11 mouse cellular contexts compared by ENCODE assay signal in genomic region chr1:40233217-40233616, GRCm38 (mm10). TPM values are rescaled to one million over a fixed set of nuclear protein-coding genes. Genes with fewer than 3 reads are reported as not detected.
DNase-seq lines count a peak whose midpoint lies in the region; ATAC-seq and TF ChIP-seq lines count a peak whose summit lies in the region.
"Had no signal": no experiment of that assay in that cellular context is flagged by ENCODE, and none has a peak within 500 bp of the region (broad histone marks: within the 10 kb centered on the region; RNA-seq: fewer than 3 reads in every experiment).

No protein-coding gene starts in this region.

- H3K27me3 ChIP-seq in heart, embryonic 11.5 days (ENCODE audit: control insufficient read depth, insufficient read depth, low read length) = no peaks in the 10 kb centered on the region
- H3K27me3 ChIP-seq in lung, postnatal 0 days (replicated peaks; ENCODE audit: insufficient read depth, low read length) = no peaks in the 10 kb centered on the region
- no peaks in the 10 kb centered on the region for H3K27me3 ChIP-seq in intestine, postnatal 0 days (replicated peaks; ENCODE audit: control insufficient read depth, insufficient read depth, low read length)
- H3K27me3 ChIP-seq in stomach, embryonic 16.5 days (ENCODE audit: control insufficient read depth, insufficient read depth, low read length) = no peaks in the 10 kb centered on the region
- H3K27me3 ChIP-seq: midbrain, embryonic 13.5 days had no signal

- TF ChIP-seq EP300 in lung, postnatal 0 days (IDR thresholded peaks at IDR 0.05) = peak; percentile 59

- no peaks in the 10 kb centered on the region for H3K36me3 ChIP-seq in heart, embryonic 11.5 days (ENCODE audit: control insufficient read depth, insufficient read depth, low read length)
- H3K36me3 ChIP-seq in lung, postnatal 0 days (ENCODE audit: insufficient read depth, low read length) = no peaks in the 10 kb centered on the region
- H3K36me3 ChIP-seq in intestine, postnatal 0 days (ENCODE audit: control insufficient read depth, insufficient read depth) = no peaks in the 10 kb centered on the region
- H3K36me3 ChIP-seq in stomach, embryonic 16.5 days (ENCODE audit: control insufficient read depth, insufficient read depth, low read length) = no peaks in the 10 kb centered on the region
- H3K36me3 ChIP-seq: midbrain, embryonic 13.5 days had no signal

- DNase-seq in heart, postnatal 14 days = no peak
- DNase-seq in lung, postnatal 0 days (ENCODE audit: low spot score) = peak; percentile 84
- DNase-seq in lung, postnatal 25 days (ENCODE audit: low spot score) = no peak
- no peak for DNase-seq in neural tube, embryonic 10.5 days (ENCODE audit: extremely low spot score, low spot score)
- DNase-seq in cerebellum, adult 9-11 months = no peak
- DNase-seq: B cell, adult 2 months had no signal

- H3K9ac ChIP-seq in heart, embryonic 11.5 days (ENCODE audit: low read depth, low read length) = no peak overlapping the region
- H3K9ac ChIP-seq in lung, postnatal 0 days (replicated peaks; ENCODE audit: low read depth) = no peak overlapping the region
- no peak overlapping the region for H3K9ac ChIP-seq in intestine, postnatal 0 days (ENCODE audit: low read depth, low read length)
- H3K9ac ChIP-seq in stomach, embryonic 16.5 days (ENCODE audit: low read length) = no peak overlapping the region
- H3K9ac ChIP-seq: hindbrain, embryonic 14.5 days; midbrain, embryonic 13.5 days had no signal

- TF ChIP-seq CTCF in lung, postnatal 0 days (IDR thresholded peaks at IDR 0.05) = no peak
- no peak for TF ChIP-seq CTCF in intestine, postnatal 0 days (IDR thresholded peaks at IDR 0.05; ENCODE audit: low read depth)

- no peaks in the 10 kb centered on the region for H3K9me3 ChIP-seq in heart, embryonic 11.5 days (replicated peaks; ENCODE audit: control insufficient read depth, low read length)
- no peaks in the 10 kb centered on the region for H3K9me3 ChIP-seq in lung, postnatal 0 days (ENCODE audit: low read length)
- no peaks in the 10 kb centered on the region for H3K9me3 ChIP-seq in intestine, postnatal 0 days (ENCODE audit: control insufficient read depth)
- no peaks in the 10 kb centered on the region for H3K9me3 ChIP-seq in stomach, embryonic 16.5 days (replicated peaks; ENCODE audit: control insufficient read depth, low read length)
- H3K9me3 ChIP-seq: midbrain, embryonic 13.5 days had no signal

- intact Hi-C loops in heart, postnatal 14 days (cut with DNase I) = no loop called here

- H3K4me1 ChIP-seq in heart, embryonic 11.5 days (ENCODE audit: control insufficient read depth, insufficient read depth, low read length) = peaks cover 11% of the 10 kb centered on the region; the same call in 1 of the 2 replicates
- H3K4me1 ChIP-seq in lung, postnatal 0 days (ENCODE audit: insufficient read depth, low read depth, low read length) = peaks cover 8% of the 10 kb centered on the region; the same call in 1 of the 2 replicates
- H3K4me1 ChIP-seq in intestine, postnatal 0 days (replicated peaks; ENCODE audit: control insufficient read depth, insufficient read depth, low read length) = no peaks in the 10 kb centered on the region
- H3K4me1 ChIP-seq in stomach, embryonic 16.5 days (ENCODE audit: control insufficient read depth, insufficient read depth, low read length) = peaks cover 18% of the 10 kb centered on the region; the same call in 1 of the 2 replicates
- H3K4me1 ChIP-seq: midbrain, embryonic 13.5 days had no signal

- H3K27ac ChIP-seq in heart, embryonic 11.5 days (ENCODE audit: low read depth, low read length) = peak overlapping the region; percentile 35; the same call in 1 of the 2 replicates
- H3K27ac ChIP-seq in lung, postnatal 0 days (ENCODE audit: low read length) = peak overlapping the region; percentile 43; the same call in 1 of the 2 replicates
- H3K27ac ChIP-seq in intestine, postnatal 0 days (ENCODE audit: low read depth, low read length) = no peak overlapping the region
- peak overlapping the region; percentile 42; the same call in 1 of the 2 replicates for H3K27ac ChIP-seq in stomach, embryonic 16.5 days (ENCODE audit: low read length)
- H3K27ac ChIP-seq: hindbrain, embryonic 14.5 days; midbrain, embryonic 13.5 days had no signal

- H3K4me3 ChIP-seq in heart, embryonic 11.5 days (ENCODE audit: low read depth, low read length) = no peak overlapping the region
- H3K4me3 ChIP-seq in lung, postnatal 0 days (ENCODE audit: low read depth, low read length) = no peak overlapping the region
- H3K4me3 ChIP-seq in intestine, postnatal 0 days (ENCODE audit: low read depth, low read length) = no peak overlapping the region
- no peak overlapping the region for H3K4me3 ChIP-seq in stomach, embryonic 16.5 days (replicated peaks; ENCODE audit: low read length)
- H3K4me3 ChIP-seq: midbrain, embryonic 13.5 days had no signal

- no peak overlapping the region for H3K4me2 ChIP-seq in heart, embryonic 11.5 days
- no peak overlapping the region for H3K4me2 ChIP-seq in lung, postnatal 0 days (replicated peaks; ENCODE audit: low read depth, low read length)
- H3K4me2 ChIP-seq in intestine, postnatal 0 days (replicated peaks; ENCODE audit: low read depth) = no peak overlapping the region
- no peak overlapping the region for H3K4me2 ChIP-seq in stomach, embryonic 16.5 days (ENCODE audit: low read depth, low read length)
- H3K4me2 ChIP-seq: hindbrain, embryonic 14.5 days; midbrain, embryonic 13.5 days had no signal

- WGBS in heart, embryonic 11.5 days (ENCODE audit: insufficient replicate concordance) = 40% methylated on average over 7 of the region's 7 CpGs
- 23% methylated on average over 7 of the region's 7 CpGs for WGBS in lung, postnatal 0 days
- WGBS in intestine, postnatal 0 days = 19% methylated on average over 7 of the region's 7 CpGs
- WGBS in stomach, embryonic 16.5 days = 14% methylated on average over 7 of the region's 7 CpGs

- ATAC-seq in heart, embryonic 11.5 days (replicated peaks; ENCODE audit: insufficient number of reproducible peaks, low FRiP score, low TSS enrichment) = peak; percentile 55; the same call in 1 of the 2 replicates
- ATAC-seq in lung, postnatal 0 days = peak; percentile 62
- peak; percentile 31; the same call in 1 of the 2 replicates for ATAC-seq in intestine, postnatal 0 days
- peak; percentile 65 for ATAC-seq in stomach, embryonic 16.5 days (ENCODE audit: insufficient read depth, low FRiP score)
- ATAC-seq: midbrain, embryonic 13.5 days had no signal

RNA-seq across cellular contexts. Expression of gene Il1r1, which starts 8.3 kb away (rescaled TPM):
- 7.9 and 9.8 TPM in 2 replicates for polyA plus RNA-seq in heart, embryonic 11.5 days (2014; fragmentation: Nextera tagmentation; extraction: Ambion mirVana)
- 1 to 10 TPM; 6.9 to 7.4 TPM for total RNA-seq in heart, postnatal 14 days (2021)
- 13.5 and 14.1 TPM in 2 replicates for polyA plus RNA-seq in lung, postnatal 0 days (2015; fragmentation: Nextera tagmentation; extraction: Ambion mirVana)
- polyA plus RNA-seq in intestine, postnatal 0 days (2015; fragmentation: Nextera tagmentation; extraction: Ambion mirVana) = 5.4 and 5.9 TPM in 2 replicates
- 11.4 and 12.3 TPM in 2 replicates for polyA plus RNA-seq in stomach, embryonic 16.5 days (2015; fragmentation: Nextera tagmentation; extraction: Ambion mirVana)
